Mouse (Mus musculus): ENCODE measurements around the gene Mkrn2os. TPM values are rescaled to one million over a fixed set of nuclear protein-coding genes. Genes with fewer than 3 reads are reported as not detected.

Mkrn2os gene
- total RNA-seq, 2 experiments from 2014 or later: not detected

GRCm38 (mm10) chr6:115582328-115583115, 9.9 kb downstream of the Mkrn2os start:
- DNase-seq: no peak

- DNase-seq: no peak
Measured at GRCm38 (mm10) chr6:115580810-115581209, 11.6 kb downstream of the Mkrn2os start.

- DNase-seq: no peak
Measured at GRCm38 (mm10) chr6:115577941-115578340, 14.4 kb downstream of the Mkrn2os start.

- DNase-seq: no peak
Measured at GRCm38 (mm10) chr6:115577407-115577806, 15.0 kb downstream of the Mkrn2os start.

- DNase-seq: no peak
Measured at GRCm38 (mm10) chr6:115574171-115574570, 18.2 kb downstream of the Mkrn2os start.

GRCm38 (mm10) chr6:115565479-115566045, 26.8 kb downstream of the Mkrn2os start:
- no peak for DNase-seq

GRCm38 (mm10) chr6:115559651-115560632, 32.4 kb downstream of the Mkrn2os start:
- no peak for DNase-seq

GRCm38 (mm10) chr6:115558176-115558575, 34.2 kb downstream of the Mkrn2os start:
- DNase-seq: no peak

- DNase-seq: no peak
Measured at GRCm38 (mm10) chr6:115555485-115555884, 36.9 kb downstream of the Mkrn2os start.

GRCm38 (mm10) chr6:115546276-115546675, 46.1 kb downstream of the Mkrn2os start:
- DNase-seq: no peak

GRCm38 (mm10) chr6:115544442-115544970, 47.9 kb downstream of the Mkrn2os start, which contains the start of gene Tsen2:
Tsen2 (plus strand) TSS chr6:115544664.
- DNase-seq: peak; percentile 94

GRCm38 (mm10) chr6:115542341-115542740, 50.0 kb downstream of the Mkrn2os start:
- no peak for DNase-seq

- DNase-seq: no peak
Measured at GRCm38 (mm10) chr6:115541676-115542275, 50.6 kb downstream of the Mkrn2os start.

- DNase-seq: peak; percentile 74 to 77
Measured at GRCm38 (mm10) chr6:115538645-115539429, 53.5 kb downstream of the Mkrn2os start.

GRCm38 (mm10) chr6:115536169-115536568, 56.2 kb downstream of the Mkrn2os start:
- no peak for DNase-seq

GRCm38 (mm10) chr6:115534617-115535016, 57.8 kb downstream of the Mkrn2os start:
- DNase-seq: no peak

Other genes starting within 250 kb of the Mkrn2os start
- gene Pparg, start 231.6 kb downstream of the Mkrn2os start, total RNA-seq (2021): 1 to 10 TPM; 1.6 to 1.8 TPM
- 10 to 100 TPM; 20.6 to 26.8 TPM for gene Tsen2, start 47.9 kb downstream of the Mkrn2os start, total RNA-seq (2021)
- gene Mkrn2, start 9.3 kb upstream of the Mkrn2os start, total RNA-seq (2021): 10 to 100 TPM; 32.8 to 34.0 TPM
- 10 to 100 TPM; 85.9 to 99.4 TPM for gene Raf1, start 84.1 kb upstream of the Mkrn2os start, total RNA-seq (2021)
- gene Tmem40, start 169.8 kb upstream of the Mkrn2os start, total RNA-seq (2021): under 1 TPM; 0.40 to 0.71 TPM
- 1 to 10 TPM; 3.1 to 3.2 TPM for gene Cand2, start 182.0 kb upstream of the Mkrn2os start, total RNA-seq (2021)
- gene Rpl32, start 216.2 kb upstream of the Mkrn2os start, total RNA-seq (2021): 100 to 1,000 TPM; 464 to 470 TPM
- gene Efcab12, start 245.8 kb upstream of the Mkrn2os start, total RNA-seq (2021): 1 to 10 TPM; 4.0 to 4.7 TPM

Data from layer of hippocampus, postnatal 36 days (tissue).